Mouse (Mus musculus) adrenal gland, postnatal 10 days (tissue): ENCODE measurements around the gene Pbxip1. TPM values are rescaled to one million over a fixed set of nuclear protein-coding genes. Genes with fewer than 3 reads are reported as not detected.
A peak's percentile ranks its signal among the peaks of the same experiment; 100 is the strongest.
"Not testable (repeated sequence)": the region's sequence is repeated elsewhere in the genome, so short reads cannot be mapped to it uniquely, and the experiment has no call there.

Experiments
- DNase-seq: peaks from one replicate; pipeline ENCODE4 v3.0.0; 2021; ENCODE audit warnings: mixed read lengths
- total RNA-seq, 2 experiments: library from RNA; stranded (reverse); gene quantifications; 2 replicates each; pipeline ENCODE4 v1.2.3; 2021

Pbxip1 gene
- total RNA-seq, 2 experiments from 2014 or later = 46.0 to 62.1 TPM

DNA sequence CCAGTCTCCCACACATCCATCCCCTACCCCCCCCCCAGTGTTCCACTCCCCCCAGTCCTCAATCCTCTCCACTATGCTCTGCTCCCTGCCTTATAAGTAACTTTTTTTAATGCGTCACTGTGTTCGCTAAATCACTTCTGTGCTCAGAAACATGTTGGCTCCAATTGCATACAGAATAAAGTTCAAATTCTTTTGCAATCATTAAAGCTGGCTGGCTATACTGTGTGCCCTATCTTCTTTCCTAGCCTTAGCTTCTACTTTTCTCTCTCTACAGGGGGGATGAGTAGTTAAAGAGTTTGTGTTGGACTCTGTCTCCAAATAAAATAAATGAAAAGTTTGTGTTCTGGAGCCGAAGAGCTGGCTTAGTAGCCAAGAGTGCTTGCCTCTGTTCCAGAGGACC lies 26.8 kb upstream of the Pbxip1 start:
- no peak for DNase-seq

DNA sequence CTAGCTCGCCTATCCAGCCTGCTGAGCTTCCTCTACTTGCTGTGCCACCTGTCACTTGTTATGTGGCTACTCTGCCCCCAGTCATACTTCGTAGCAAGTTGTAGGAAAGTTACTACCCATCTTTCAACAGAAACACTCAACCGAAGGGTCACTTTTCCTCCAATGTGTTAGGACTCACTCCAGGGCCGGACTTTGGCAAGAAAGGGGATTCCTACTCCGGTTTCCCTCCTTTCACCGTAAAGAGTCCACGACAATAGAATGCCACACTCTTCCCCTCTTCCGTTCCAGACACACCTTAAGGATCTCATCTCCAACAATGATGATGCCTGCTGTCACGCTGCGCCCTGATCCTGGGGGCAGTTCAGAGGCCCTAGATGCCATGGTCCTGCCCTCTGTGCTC lies 25.6 kb upstream of the Pbxip1 start:
- no peak for DNase-seq

DNA sequence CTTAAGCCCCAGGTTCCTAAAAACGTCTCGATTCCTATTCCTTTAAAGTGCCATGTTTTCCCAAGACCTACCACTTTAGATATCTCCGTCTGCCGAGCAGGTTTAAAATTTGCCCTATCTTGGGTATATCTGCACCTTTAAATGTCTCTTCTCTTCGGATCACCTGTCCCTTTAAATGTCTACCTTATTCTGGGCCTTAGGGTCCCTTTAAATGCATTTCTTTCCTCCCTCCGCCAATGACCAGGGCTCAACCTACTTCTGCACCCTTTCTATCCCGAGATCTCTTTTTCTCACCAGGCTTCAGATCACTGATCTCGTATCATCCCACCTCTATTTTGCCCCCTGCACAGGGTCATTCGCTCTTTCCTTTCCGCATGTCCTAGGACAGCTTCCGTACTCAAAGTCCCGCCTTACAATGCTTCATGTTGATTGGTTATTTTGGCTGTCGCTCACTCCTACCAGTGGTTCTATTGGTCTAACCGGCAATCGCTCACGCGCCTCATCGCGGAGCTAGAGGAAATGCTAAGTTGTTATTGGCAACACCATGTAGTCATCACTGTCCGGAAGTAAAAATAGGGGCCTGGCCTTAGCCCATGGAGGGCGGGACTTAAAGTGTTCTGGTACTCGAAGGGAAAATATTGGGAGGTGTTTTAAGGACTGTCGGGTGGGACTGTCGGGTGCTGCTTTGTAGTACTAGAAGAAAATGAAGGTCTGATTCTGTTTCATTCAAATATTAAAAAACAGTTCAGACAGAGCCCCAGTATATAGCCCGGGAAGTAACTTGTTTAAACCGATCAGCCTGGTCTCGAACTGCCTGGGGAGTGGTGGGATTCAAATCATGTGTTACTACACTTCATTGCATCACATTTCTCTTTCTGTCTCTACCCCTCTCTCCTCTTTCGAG lies 24.8 kb upstream of the Pbxip1 start, which contains the start of gene Flad1:
Gene Flad1 (minus strand): TSS at position 381 of the 904 bp plus-strand sequence.
- DNase-seq = peak; percentile 96

DNA sequence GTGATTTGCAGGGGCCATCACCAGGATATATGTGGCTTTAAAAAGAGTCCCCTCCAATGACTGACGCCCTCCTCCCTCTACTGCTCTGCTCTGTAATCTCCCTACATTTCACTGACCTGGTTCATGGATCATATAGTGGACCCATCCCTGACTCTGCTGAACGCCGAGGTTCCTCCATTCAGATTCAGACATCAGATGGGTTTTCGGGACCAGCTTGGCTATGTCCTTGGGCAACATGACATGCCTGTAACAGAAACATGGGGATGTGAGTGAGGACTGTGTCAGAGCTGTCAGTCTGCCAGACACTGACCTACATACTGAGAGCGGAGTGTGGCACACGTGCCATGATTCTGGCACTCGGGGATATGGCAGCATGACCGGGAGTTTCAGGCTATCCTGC lies 20.3 kb upstream of the Pbxip1 start:
- no peak for DNase-seq

DNA sequence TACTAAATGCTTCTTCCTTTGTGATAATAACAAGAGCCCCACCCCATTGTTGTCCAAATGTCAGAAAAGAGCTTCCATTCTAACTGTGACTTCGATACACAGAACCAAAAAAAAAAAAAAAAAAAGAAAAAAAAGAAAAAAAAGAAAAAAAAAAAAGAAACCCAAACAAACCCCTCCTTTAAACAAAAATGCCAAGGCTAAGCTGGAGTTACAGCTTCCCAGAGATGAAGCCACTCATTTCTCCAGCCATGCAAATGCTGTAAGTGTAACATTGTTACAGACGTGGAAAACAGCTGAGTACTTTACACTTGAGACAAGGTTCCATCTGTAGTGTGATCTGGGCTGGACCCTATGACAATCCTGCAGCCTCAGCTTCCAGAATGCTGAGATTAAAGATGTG lies 19.4 kb upstream of the Pbxip1 start:
- DNase-seq = no peak

DNA sequence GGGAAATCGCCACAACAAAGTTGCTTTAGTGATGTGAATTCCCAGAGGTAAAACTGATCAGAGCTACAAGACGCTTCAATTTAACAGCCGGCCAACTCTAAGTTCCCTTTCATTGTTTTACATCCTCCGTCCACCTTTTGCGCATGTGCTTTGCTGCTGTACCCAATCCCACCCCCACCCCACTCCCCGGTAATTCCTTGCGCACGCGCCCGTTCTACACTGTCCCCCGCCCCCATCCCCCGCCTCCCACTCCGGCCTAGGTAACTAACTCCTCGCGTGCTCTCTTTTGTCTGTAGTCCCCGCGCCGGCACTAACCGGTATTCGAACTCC lies 18.7 kb upstream of the Pbxip1 start:
- DNase-seq = no peak

DNA sequence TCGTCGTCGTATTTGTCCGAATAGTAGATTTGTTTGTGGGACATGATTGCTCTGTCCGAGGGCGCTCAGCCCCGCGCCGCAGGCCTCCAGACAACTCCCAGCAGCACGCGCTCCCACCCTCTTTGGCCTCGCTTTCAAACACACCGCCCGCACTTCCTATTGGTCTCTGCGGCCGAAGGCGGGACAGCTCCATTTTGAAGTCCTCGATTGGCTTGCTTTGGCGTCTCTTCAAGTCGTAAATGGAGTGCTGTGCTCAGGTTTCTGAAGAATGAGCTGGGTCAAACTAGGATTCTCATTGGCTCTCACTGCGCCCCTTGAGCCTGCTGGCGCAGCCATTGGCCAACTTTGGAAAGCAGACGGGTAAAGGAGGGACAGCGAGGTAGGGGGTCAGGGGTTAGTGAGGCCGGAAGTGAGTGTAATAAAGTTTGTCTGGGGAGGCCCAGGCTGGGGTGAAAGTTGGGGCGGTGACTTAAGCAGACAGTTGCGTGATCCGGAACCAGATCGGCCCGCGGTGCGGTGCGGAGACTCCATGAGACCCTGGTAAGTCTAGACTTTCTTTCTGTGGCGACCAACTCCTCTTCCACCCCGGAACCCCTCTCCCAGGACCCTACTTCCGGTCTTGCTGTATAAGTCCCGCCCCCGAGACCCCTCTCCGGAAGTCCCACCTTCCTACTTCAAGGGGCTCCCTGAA lies 18.2 kb upstream of the Pbxip1 start, which contains the start of the genes Cks1b and Shc1:
Gene Cks1b (minus strand): TSS at position 214 of the 691 bp plus-strand sequence.
Gene Shc1 (plus strand): TSS at position 274 of the 691 bp plus-strand sequence.
- DNase-seq = peak; percentile 93

DNA sequence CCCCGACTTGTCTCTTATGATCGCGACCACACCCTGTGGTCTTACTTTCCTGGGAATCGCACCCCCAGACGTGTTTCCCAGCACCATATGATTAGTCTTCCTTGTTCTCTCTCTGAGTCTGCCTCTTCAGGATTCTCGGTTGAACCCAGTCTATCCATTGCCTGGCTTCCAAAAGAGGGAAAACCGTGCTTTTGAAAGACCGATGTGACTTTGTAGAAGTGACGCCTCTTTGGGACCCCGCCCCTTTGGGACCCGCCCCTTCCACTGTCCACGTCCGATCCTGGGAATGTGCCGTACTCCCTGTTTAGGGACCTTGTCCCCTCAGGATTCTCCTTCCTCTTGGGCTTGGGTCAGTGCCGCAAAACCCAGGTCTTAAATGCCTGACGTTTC lies 17.6 kb upstream of the Pbxip1 start:
- DNase-seq = peak; percentile 93

DNA sequence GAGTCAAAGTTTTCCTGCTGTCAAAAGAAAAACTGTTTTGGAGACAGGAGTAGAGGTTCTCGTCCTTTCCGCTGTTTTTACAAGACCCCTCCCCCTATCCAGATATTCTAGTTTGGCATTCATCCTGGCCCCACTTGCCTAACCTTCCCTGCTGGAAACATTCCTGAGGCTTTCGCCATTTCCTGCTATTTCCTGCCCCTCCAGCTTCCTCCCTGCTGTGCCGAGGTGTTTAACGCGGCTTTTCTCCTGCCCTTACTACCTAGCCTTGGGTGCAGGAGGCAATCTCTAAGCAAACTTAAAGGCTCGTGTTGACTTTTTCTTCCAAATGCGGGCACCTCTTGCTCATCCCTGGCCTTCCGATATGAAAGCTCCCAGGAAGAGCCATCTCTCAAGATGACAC lies 16.9 kb upstream of the Pbxip1 start:
- DNase-seq = peak; percentile 80

DNA sequence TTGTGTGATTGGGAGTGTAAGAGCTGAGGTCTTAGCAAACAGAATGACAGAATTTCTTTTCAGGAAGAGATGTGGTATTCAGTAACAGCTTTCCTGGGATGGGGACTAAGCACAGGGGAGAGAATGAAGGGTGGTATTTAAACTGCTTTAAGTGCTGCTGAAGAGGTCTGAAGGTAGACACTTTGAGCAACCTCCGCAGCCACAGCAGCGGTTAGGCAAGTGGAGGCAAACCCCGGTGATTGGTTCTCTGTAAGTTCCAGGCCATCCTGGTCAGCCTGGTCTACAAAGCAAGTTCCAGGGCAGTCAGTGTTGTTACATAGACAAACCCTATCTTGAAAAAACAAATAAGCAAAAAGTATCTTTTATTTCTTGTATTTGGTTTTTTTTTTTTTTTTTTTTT lies 16.5 kb upstream of the Pbxip1 start:
- DNase-seq = no peak

DNA sequence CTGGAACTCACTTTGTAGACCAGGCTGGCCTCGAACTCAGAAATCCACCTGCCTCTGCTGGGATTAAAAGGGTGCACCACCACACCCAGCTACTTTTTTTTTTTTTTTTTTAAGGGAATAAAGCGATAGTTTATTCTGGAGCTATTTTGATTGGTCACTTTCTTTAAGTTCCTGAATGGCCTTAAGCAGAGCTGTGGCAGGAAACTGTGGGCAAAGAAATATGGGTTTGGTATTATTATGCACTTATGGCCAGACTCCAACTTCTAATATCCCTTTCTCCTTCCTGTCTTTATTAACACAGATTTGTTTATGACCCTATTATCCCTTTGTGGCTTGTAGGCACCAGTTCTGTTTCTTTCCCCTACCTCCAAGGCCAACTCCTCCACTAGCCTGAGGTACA lies 16.1 kb upstream of the Pbxip1 start:
- DNase-seq = no peak

DNA sequence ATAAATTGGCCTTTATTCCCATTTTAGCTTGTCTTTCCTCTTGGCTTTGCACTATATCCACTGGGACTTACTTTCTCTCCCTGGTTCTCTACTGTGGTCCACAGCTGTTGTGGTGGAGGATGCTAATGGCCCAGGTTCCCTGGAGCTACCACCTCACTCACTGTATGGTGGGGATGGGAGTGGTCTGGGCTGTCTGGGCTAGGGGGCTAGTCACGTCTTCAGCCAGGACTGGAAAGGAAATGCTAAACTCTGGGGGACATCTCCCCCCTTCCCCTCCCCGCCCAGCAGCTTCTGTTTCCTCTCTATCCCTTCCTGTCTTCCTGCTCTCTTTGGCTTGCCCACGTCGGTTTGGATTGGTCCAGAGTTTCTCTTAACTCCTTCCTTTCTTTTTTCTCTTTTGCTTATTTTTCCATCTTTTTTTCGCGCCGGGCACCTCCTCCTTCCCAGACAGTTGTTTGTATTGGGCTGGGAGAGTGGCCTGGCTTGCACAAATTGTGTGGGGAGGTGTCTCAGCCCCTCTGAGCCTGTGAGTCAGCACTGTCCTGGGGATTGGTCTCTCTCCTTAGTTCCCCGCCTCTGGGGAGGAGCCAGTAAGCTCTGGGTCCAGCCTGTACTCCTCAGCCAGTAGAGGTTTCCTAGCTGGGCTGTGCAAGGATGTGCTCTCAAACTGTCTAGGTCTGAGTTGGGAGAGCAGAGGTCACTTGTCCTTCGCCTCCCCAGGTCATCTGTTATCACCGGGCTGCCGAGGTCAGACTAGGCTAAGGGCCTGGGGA lies 15.3 kb upstream of the Pbxip1 start:
- peak; percentile 87 for DNase-seq

DNA sequence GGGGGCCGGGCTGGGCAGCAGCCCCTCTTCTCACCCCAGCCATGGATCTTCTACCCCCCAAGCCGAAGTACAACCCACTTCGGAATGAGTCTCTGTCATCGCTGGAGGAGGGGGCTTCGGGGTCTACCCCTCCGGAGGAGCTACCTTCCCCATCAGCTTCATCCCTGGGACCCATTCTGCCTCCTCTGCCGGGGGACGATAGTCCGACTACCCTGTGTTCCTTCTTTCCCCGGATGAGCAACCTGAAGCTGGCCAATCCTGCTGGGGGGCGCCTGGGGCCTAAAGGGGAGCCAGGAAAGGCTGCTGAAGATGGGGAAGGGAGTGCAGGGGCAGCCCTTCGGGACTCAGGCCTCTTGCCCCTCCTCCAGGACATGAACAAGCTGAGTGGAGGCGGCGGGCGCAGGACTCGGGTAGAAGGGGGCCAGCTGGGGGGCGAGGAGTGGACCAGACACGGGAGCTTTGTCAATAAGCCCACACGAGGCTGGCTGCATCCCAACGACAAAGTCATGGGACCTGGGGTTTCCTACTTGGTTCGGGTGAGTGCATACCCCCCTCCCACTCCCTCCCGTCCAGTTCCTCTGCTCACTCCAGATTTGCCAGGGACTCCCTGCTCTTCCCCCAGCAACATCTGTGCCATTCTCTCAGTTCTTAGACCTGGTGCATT lies 14.6 kb upstream of the Pbxip1 start:
- peak; percentile 24 for DNase-seq

DNA sequence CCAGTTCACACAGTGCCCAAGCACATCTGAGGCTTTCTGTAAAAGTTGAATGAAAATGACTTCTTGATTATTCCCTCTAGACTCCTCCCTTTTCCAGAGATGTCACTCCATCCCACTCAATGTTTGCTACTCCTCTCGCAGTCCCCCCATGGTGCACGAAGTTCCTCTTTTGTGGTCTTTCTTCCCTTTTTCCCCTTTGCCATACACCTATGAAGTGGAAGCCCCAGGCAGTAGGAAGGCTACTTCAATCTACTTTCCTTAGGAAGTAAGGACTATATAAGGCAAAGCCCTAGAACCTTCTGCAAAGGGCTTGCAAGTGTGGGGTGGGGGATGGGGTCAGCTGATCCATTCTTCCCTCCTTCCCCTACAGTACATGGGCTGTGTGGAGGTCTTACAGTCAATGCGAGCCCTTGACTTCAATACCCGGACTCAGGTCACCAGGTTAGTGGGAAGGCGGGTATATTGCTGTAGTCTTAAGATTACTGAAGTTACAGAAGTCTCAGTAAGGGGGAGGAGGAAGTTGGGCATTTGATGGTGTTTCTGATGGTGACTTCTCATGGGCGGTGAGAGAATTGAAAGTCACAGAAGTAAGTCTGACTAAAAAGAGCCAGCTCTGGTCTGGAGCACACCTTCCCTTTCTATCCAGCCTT lies 13.8 kb upstream of the Pbxip1 start:
- DNase-seq = no peak

DNA sequence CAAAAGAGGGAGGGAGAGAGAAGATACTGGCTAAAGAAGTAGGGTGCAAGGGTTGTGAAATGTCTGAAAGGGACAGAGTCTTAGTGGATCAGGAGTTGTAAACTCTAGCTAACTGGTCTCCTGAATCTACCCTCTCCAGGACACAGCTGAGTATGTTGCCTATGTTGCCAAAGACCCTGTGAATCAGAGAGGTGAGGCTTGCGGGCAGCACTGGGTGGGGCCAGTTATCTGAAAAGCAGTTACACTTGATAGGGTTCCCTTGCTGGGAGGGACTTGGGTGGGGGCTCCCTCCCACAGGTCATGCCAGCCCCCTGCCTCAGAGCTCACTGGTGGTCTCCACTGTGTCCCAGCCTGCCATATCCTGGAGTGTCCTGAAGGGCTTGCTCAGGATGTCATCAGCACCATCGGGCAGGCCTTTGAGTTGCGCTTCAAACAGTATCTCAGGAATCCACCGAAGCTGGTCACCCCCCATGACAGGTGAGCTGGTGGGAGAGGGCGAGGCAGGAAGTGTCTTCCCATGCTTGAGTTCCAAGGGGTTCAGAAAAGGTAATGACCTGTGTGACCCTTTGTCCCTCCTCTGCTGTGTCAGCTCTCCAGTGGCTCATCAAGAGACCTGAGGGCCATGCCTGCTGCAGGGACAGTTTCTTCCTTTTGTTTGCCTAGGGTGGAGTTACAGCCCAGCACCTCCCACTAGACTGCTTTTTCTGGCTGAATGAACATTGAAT lies 11.9 kb upstream of the Pbxip1 start:
- no peak for DNase-seq

DNA sequence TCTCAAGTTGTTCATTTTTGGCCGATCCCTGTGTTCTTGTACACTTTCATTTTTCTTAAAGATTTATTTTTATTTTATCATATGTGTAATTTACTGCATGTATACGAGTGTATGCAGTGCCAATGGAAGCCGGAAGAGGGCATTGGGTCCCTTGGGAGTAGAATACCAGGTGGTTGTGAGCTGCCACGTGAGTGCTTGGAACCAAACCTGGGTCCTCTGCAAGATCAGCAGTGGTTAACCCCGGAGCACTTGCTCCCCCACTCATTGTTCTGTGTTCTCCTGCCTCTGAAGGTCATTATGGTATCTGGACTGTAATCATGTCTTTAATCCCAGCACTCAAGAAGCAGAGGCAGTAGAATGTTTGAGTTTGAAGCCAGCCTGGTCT lies 11.4 kb upstream of the Pbxip1 start:
- DNase-seq = no peak

DNA sequence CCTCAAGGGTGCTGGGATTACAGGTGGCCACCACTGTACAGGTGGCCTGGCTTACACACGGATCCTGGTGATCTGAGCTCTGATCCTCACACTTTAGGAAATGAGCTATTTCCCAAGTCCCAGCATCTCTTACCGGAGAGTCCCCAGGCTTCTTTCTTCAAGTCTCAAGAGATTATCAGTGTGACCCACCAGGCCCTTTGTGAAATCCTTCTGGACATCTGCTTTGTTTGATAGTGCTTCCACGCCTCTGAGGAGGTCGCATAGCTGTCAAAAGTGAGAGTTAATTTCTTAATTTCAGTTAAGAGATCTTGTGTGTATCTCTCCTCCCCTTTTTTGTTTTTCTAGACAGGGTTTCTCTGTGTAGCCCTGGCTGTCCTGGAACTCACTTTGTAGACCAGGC lies 10.6 kb upstream of the Pbxip1 start:
- no peak for DNase-seq

DNA sequence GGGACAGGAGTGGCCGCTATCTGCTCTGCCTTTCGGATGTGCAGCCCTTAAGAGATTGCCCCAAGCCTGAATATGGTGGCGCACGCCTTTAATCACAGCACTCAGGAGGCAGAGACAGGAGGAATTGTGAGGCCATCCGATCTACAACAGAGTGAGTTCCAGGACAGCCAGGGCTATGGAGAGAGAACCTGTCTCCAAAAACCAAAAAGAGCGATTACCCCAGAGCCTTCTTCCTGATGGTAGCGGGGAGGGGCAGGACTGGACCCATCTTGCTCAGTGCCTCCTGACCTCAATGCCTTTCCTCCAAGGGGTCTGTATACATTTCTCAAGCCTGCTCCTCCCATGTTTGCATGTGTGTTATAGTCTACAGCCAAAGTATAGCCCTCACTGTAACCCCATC lies 7.5 kb upstream of the Pbxip1 start:
- not testable (repeated sequence) for DNase-seq

DNA sequence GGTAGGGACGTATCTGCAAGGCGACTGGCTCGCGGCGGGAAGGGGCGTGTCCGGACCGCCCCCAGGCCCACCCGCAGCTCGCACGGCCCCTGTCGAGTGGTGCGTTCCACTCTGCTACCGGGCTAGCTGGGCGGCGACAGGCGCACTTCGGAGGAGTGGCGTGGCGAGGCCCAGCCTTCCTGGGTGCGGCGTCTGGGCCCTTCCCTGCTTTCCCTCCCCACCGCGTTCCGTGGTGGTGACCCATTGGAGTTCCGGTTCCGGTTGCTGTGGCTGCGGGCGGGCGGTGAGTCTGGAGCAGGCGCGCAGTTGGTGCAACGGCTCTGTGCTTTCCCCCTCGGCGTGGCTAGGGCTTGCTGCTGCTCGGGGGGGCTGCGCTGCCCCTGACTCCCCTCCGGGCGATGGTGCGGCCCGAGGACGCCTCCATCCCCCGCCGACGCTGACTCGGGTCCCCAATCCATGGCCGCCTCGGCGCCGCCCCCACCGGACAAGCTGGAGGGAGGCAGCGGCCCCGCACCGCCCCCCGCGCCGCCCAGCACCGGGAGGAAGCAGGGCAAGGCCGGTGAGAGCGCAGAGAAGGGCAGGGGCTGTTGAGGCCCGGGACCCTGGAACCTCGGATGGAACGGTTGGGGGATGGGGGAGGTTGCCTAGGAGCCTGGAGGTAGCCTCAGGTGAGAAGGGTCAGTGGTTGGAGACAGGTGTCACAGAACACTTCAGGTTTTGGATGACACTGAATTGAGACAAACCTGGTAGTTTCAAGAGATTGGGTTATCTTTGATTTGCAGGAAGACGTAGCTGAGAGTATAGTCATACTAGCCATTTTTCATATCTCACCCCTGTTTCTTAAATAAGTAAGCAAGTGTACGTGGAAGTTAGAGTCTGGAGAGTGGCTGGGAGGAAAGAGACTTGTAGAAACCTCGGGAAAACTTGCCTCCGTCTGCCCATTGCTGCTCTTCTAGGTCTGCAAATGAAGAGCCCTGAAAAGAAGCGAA lies 6.0 kb upstream of the Pbxip1 start, which contains the start of gene Pygo2:
Gene Pygo2 (plus strand): TSS at position 44 of the 989 bp plus-strand sequence.
- peak; percentile 97 for DNase-seq

DNA sequence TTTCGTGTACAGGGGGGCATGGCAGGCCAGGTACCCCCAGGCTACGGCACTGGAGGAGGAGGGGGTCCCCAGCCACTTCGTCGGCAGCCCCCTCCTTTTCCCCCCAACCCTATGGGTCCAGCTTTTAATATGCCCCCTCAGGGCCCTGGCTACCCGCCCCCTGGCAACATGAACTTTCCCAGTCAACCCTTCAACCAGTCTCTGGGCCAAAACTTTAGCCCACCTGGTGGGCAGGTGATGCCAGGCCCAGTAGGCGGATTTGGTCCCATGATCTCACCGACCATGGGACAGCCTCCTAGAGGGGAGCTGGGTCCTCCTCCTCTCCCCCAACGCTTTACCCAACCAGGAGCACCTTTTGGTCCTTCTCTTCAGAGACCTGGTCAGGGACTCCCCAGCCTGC lies 3.9 kb upstream of the Pbxip1 start:
- no peak for DNase-seq
